Mouse (Mus musculus): ENCODE measurements at regions not wholly inside any gene's neighbourhood (a gene's known extent, or its start where the extent isn't known, plus 50 kb on each side); places are given as distances from the start of the nearest gene placed in this dataset.
A peak's percentile ranks its signal among the peaks of the same experiment; 100 is the strongest.

DNA sequence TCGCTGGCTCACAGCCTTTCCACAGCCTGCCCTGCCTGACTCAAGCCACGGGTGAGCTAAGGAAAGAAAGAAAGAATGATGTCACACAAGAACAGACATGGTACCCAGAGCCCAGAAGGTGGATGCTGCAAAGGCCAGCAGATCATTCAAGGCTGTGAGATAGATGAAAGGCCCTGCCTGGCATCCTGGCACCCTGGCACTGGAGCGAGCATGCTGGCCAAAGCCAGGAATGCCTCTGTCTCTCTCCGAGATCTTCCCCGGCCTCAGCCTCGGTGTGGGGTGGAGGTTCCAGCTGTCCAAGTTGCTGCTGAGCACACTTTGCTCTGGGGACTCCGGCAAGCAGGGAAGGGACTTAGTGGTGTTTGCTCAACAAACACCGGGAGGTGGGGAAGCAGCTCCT is 116.4 kb upstream of the Lhx5 start:
- no peak for DNase-seq (ENCODE audit: low spot score in 2 of 2)

- no peak for DNase-seq (ENCODE audit: low spot score in 2 of 2)
Observed at GRCm38 (mm10) chr5:120318951-120319350, 112.5 kb upstream of the Lhx5 start.

DNA sequence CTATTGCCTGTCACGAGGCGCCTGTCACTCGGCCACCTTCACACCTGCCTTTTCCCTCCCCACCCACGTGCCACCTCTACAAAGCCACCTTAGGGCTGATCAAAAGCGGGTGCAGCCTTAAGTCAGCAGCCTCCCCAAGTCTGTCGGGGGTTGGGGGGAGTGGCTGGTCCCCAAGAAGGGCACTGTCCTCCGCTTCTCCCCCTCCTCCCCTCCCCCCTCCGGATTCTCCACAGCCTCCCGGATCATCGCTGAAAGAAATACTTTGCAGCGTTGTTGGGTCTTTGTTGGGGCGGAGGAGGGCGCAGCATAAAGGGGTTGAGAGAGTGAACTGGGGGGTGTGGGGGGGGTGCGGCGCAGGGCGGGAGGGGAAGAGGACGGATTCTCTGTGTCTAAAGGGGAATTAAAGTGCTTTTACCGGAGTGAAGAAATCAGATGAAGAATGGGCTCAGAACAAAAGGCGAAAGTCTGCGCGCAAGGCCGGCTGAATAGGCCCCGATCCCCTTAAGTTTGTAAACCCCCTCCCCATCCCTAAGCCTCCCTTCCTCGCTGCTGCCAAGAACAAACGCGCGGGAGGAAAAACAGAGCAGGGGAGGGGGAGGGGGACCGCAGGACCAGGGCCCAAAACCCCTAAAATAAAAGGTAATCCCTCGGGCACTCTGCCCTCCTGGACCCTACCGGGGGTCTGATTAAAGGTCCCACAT is 109.3 kb upstream of the Lhx5 start:
- DNase-seq (ENCODE audit: low spot score in 2 of 2) = no peak

DNA sequence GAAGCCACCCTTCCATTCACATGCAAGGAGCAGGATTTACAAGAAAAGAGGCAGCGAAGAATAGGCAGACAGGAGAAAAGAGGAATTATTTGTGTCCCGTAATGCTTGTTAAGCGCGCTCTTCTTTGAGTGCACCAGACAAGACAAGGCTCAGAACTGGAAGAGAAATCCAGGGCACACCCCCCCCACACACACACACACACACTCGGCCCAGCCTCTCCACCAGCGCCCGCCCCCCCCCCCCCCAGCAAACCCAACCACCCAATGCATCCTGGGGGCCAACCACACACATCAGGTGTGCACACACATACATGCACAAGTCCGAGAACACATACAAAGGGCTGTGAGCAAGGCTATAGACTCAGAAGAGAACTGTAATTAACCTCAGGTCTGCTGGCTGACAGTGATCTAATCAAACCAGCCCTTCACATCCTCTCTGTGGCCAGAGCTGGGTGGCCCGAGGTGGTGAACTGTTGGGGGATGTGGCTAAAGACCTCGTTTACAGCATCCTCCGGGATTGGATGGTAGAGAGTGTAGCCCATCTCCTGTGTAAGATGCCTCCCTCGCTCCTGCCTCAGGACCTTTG is 108.7 kb upstream of the Lhx5 start:
- no peak for DNase-seq (ENCODE audit: low spot score in 2 of 2)

GRCm38 (mm10) chr5:120324111-120324510 is 107.4 kb upstream of the Lhx5 start:
- no peak for DNase-seq (ENCODE audit: low spot score in 2 of 2)

- DNase-seq (ENCODE audit: low spot score in 2 of 2) = no peak
Observed at GRCm38 (mm10) chr5:120325386-120325910, 106.1 kb upstream of the Lhx5 start.

- peak; percentile 25 to 49 for DNase-seq (ENCODE audit: low spot score in 2 of 2)
Observed at GRCm38 (mm10) chr5:120332030-120332429, 99.5 kb upstream of the Lhx5 start.

GRCm38 (mm10) chr5:120339162-120339561 is 92.3 kb upstream of the Lhx5 start:
- DNase-seq (ENCODE audit: low spot score in 2 of 2) = no peak

DNA sequence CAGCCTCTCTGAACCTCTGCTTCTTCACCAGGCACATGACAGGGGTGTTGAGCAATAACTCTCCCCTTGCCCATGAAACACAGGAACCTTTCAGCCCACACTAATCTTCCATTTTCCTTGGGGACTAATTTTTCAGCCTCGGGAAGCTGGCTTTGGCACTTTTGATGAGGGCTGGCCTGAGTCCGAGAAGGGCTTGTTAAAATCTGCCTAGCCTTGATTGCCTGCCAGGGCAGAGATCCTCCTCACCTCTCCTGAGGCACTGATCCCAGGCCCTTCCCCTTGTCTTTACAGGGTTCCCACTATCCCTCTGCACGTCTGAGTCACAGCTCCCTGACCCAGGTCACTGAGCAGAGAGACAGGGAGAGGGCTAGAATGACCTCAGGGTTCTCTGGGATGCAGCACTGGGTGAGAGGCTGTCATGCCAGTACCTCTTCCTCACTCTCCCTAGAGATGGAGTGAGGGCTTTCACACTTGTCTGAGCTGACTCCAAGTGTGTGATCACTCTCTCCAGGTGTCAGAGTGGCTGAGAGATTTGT is 90.7 kb upstream of the Lhx5 start:
- DNase-seq (ENCODE audit: low spot score in 2 of 2) = no peak

DNA sequence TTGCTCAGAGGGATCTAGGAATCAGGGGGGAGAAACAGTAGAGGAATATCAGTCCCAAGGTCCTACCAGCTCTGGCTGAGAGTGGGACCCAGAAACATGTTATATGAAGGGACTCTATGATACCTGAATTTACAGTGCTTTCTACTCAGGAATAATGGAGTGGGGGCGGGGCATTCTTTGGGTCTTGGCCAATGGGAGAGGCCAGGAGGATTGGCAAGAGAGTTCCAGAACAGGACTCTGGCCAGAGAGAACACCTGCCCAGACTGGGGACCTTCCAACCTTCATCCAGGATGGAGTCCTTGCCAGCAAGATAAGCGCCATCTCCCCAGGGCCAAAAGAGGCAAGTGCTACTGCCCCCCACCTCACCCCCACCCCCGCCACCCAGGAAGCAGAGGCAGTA is 81.0 kb upstream of the Lhx5 start:
- DNase-seq (ENCODE audit: low spot score in 2 of 2) = no peak

DNA sequence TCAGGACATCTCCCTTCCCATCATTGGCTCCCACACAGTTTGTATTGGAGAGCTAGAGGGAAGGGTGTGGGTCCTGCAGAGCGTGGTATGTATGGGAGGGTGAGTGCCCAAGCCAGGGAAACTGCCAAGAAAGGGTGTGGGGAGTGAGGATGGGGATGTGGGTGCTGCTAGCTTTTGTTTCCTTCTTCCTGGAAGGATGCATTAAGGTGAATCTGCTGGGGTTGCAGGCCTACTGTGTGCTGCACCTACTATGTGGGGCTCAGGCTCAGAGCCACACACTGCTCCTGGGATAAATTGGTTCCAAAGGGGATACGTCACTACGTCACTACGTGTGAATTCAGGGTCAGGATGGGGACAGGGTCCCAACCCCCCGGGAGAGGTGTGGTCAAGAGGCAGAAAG is 79.7 kb upstream of the Lhx5 start:
- no peak for DNase-seq (ENCODE audit: low spot score in 2 of 2)

DNA sequence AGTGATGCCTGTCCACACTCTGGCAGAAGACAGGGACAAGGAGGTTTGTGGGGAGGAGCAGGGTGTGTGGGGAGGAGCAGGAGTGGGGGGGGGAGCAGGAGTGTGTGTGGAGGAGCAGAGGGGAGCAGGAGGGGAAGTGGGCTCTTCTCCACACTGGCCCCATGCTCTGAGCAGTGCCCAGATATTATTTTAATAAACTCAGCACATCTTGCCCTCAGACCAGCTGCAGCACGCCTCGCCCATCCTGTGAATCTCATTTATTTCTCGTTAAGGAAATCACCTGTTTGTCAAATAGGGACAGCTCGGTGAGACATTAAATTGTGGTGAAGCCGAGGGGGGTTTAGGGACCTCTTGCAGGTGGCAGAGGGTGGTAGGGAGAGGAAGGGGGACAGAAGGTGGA is 77.8 kb upstream of the Lhx5 start:
- no peak for DNase-seq (ENCODE audit: low spot score in 2 of 2)

- peak in 1 of 2 experiments; percentile 37 for DNase-seq (ENCODE audit: low spot score in 2 of 2)
Observed at GRCm38 (mm10) chr5:120356950-120357349, 74.5 kb upstream of the Lhx5 start.

GRCm38 (mm10) chr5:120358084-120358690 is 73.3 kb upstream of the Lhx5 start:
- DNase-seq (ENCODE audit: low spot score in 2 of 2) = no peak

- peak; percentile 28 to 41 for DNase-seq (ENCODE audit: low spot score in 2 of 2)
Observed at GRCm38 (mm10) chr5:120365950-120366467, 65.5 kb upstream of the Lhx5 start.

GRCm38 (mm10) chr5:120368797-120369196 is 62.7 kb upstream of the Lhx5 start:
- no peak for DNase-seq (ENCODE audit: low spot score in 2 of 2)

- DNase-seq (ENCODE audit: low spot score in 2 of 2) = no peak
Observed at GRCm38 (mm10) chr5:120371176-120371819, 60.2 kb upstream of the Lhx5 start.

GRCm38 (mm10) chr5:120373426-120373825 is 58.1 kb upstream of the Lhx5 start:
- no peak for DNase-seq (ENCODE audit: low spot score in 2 of 2)
